Mouse (Mus musculus): ENCODE measurements around the gene Dusp5.

Dusp5 gene

DNA sequence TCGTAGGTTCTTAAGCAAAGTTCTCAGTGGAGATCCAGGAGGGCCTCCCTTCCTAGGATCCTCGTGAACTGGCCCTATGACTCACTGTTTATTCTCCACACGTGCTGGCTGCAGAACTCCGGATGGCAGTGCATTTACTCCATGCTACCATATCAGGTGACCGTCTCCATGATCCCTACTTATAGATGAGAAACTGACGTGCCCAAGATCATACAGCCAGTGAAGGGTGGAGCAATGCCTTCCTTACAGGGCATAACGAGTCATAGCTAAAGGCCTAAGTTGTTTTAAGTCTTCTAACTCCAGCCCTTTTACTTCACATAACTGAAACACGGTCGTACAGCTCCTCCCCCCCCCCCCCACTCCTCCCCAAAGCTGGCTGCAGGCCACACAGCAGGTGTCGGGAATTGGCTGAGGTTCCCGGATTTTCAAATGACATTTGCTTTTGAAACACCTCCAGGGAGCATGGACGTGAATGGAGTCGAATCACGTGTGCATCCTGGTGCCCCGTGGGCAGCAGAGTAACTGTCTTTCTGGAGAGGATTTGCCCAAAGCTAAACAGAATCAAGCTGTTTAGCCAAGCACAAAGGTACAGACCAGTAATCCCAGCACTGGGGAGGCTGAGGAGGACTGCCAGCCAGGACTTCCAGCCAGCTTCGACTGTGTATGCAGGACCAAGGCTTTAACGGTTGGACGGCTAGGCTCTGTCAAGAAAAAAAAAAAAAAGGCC lies 11.4 kb upstream of the Dusp5 start:
- DNase-seq (ENCODE audit: low spot score) = no peak

DNA sequence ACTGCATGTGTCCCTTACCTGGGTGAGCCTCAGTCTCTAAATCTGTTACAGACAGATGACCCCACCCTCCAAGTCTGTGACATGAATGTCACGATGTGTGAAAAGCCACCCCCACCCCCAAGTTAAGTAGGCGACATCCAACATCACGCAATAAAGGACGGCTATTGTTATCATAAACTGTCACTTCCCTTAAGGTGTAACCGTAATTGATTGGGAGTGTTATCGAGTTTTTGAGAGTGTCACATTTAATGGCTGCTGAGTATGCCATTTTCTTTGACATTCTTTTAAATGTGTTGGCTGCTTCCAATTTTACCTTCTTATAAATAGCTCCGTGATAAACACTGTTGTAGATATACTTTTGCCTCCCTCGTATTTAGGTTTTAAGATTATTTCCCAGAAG lies 9.4 kb upstream of the Dusp5 start:
- no peak for DNase-seq (ENCODE audit: low spot score)

DNA sequence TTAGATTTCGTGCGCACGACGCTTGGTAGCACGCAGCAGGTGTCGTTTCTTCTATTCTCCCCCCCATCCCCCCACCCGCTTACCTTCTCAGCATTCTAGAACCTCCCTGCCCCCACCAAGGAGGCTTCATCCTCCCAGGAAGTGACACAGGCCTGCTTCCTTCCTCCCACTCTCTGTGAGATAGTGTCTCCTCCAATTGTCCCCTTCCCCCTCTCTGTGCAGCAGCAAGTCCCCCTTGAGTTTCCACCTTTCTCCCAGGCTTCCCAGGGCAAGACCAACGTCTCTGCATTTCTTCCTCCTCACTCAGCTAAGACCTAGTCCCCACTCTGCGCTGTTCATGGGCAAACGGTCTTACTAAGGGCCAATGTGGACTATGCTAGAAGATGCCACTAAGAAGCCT lies 8.9 kb upstream of the Dusp5 start:
- DNase-seq (ENCODE audit: low spot score) = no peak

DNA sequence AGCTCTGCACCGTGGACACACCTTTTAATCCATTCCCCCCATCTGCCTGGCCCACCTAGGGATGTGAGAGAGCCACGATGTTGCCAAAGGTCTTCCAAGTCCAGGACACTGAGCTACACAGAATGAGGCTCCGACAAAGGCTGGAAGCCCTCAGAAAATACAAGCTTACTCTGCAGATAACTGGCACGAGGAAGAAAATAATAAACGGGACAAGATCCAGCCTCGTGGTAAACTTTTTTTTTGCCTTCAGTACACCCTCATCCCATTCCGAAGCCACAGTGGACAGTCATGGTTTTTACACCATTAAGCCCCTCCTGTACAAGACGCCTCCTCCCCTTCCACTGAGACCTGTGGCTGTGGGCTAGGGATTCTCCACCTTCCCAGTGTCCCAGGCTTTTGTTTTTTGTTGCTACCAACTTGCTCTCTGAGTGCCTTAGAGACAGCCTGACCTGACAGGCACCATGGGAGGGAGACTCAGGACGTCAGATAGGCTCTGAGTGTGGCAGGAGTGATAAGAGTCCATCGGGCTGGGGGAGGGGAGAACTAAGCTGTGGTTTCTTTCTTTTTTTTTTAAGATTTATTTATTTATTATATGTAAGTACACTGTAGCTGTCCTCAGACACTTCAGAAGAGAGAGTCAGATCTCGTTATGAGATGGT lies 7.6 kb upstream of the Dusp5 start:
- DNase-seq (ENCODE audit: low spot score) = no peak

DNA sequence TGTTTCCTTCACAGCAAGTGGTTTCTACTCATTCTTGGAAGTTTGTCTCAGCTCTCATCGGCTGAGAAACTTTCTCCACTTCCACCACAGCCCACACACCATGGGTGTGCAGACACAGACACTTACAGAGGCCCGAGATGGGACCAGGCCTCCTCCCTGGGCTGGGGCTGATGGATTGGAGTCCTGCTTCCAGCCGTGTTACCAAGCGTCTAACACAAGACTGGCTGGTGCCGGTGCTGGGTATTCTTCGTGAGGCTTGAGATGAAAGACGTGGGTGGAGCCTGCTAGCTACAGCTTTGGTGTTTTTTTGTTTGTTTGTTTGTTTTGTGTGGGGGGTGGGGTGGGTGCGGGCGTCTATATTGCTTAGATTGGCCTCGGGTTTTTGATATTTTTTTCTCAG lies 1.4 kb upstream of the Dusp5 start:
- no peak for DNase-seq (ENCODE audit: low spot score)

DNA sequence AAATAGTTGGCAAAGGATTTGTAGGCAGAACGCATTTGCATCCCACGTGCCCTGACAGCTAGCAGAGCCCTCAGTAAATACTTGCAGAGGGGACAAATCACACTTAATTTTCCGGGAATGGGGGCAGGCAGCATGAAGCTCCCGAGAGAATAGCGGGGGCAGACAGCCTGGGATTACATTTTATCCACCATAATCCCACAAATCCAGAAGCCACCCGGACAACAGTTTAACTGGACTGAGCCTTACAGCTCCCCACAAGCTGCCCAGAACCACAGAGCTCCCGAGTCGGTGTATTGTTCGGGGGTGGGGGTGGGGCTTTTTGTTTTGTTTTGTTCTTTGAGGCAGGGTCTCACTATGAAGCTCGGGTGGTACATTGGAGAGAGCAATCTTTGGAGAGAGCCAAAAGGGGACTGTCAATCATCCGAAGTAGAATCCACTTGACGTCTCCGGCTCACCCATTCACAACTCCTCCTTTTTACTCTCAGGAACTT lies 733 bp upstream of the Dusp5 start:
- DNase-seq (ENCODE audit: low spot score) = no peak

DNA sequence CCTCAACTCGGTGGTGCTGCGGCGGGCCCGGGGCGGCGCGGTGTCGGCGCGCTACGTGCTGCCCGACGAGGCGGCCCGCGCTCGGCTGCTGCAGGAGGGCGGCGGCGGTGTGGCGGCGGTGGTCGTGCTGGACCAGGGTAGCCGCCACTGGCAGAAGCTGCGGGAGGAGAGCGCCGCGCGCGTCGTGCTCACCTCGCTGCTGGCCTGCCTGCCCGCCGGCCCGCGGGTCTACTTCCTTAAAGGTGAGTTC lies 471 bp downstream of the Dusp5 start:
- peak; percentile 76 for DNase-seq (ENCODE audit: low spot score)

DNA sequence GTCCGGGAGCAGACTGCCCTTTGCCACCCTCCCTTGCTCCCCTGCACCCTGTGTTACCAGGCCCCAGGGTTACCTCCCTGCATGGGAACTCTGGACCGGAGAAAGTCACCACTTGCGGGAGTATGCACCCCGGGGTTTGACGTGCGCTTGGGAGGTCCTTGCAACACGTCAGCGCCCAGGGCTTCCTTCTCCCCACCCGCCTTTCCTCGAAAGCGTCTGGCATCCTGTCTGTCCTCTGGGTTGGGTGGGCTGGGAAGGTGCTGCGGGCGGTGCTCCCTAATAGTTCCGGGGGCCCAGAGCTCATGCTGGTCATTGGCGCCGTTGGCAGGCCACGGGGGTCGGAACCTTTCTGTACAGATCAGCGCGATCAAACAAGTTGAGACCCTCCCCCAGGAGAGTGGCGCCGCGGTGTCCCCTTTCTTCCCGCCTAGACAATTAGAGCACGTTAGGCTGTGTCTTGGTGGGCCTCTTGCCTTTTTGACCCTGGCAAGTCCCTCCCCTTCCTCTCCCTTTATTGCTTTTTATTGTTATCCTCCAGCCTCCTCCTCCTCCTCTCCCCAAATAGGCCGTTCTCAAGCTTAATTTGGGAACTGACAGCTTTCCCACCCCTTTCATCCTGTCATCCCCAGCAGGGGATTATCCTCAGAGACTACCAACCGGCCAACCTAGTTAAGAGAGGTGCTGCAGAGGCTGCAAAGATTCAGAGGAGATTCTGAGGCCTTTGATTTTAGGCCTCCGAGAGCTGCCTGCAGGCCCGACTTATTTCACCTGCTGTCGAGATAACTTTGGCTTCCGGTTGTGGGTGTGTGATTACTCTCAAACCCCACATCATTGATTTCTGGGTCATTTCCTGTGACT lies 1.0 kb downstream of the Dusp5 start:
- no peak for DNase-seq (ENCODE audit: low spot score)

DNA sequence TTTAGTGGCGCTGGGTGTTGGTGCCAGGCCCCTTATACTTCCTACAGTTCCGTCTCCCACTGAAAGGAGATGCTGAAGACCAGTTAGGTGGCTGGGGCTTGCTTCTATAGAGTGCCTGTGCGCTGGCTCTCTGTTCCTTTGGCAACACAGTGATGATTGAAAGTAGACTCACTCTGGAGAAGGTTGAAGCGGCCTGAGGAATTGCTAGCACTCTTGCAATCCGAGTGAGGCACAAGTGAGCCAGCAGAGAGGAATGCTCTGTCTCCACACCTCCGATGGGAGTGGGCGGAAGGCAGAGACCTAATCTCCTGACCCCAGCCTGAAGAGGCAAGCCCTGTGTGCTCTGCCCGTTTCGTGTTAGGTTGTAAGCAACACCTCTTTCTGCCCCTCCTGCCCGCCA lies 2.5 kb downstream of the Dusp5 start:
- DNase-seq (ENCODE audit: low spot score) = no peak

DNA sequence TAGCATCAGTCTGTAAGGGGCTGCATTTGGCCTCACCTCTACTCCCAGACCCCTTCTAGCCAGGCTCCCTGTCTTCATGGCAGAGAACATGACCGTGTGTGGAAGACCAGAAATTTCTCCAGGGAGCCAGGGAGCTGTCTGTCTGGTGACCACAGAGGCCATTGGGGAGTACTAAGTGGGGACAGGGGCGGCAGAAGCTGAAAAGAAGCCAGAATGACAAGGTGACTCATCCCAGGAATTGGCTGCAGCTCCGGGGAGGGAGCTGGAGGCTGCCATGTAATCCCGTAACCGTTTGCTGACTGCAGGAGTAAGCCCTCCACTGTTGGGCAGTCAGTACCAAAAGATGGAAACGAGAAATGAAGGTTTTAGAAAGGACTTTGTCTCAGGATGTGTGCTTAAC lies 3.1 kb downstream of the Dusp5 start:
- no peak for DNase-seq (ENCODE audit: low spot score)

DNA sequence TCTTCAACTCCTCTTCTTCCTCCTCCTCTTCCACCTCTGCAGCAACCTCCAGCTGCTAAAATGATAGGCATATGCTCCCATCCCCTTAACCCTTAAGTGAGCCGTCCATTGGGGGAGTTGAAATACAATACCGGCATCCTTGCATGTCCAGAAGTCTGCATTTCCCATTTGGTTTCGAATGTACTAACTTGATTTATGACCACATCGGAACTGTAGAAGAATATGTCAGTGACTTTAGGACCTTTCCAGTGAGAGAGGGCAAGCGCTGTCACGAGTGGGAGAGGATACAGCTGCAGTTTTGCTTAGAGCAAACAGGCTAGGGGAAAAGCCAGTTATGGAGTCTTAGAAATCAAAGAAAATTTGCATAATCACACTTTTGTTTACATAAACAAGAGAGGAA lies 3.8 kb downstream of the Dusp5 start:
- no peak for DNase-seq (ENCODE audit: low spot score)

DNA sequence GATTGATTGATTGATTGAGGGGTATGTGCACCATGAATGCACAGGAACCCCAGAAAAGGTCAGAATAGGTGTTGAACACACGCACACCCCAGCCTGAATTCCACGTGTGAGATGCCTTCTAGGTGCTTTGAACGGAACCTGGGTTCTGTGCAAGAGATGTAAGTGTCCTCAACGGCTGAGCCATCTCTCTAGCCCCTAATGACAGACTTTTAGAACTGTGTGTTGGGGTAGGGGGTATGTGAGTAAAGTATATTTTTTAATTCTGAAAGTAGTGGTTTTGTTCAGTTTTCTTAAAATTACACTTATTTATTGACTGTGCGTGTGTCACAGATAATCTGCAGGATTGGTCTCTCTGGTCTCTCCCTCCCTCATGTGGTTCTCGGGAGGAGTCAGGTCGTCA lies 4.3 kb downstream of the Dusp5 start:
- no peak for DNase-seq (ENCODE audit: low spot score)

DNA sequence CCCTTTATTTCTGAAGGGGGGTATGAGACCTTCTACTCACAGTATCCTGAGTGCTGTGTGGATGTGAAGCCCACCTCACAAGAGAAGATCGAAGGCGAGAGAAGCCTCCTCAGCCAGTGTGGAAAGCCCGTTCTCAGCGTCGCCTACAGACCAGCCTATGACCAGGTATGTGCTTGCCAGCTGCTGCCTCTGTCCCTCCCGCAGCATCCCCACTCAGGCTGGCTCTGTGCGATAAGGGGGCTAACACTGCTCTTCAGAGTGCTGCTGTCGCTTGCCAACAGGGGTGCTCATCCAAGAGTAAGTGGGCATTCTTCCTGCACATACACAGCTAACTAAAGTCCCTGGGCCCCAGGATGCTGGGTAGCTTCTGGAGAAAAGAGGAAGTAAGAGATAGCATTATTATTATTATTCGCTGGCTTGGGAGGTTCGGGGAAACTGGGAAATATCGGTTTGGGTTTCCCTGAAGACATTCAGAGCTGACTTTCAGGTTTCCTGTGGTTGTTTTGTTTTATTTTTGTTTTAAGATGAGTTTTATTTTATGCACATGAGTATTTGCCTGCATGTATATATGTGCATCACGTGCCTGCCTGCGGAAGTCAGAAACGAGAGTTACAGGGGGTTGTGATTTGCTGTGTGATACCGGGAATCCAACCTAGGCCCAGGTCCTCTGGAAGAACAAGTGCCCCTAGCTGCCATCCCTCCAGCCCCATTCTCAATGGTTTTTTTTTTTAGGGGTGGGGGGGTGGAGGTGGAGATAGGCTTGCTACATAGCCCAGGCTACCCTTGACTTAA lies 5.1 kb downstream of the Dusp5 start:
- no peak for DNase-seq (ENCODE audit: low spot score)

DNA sequence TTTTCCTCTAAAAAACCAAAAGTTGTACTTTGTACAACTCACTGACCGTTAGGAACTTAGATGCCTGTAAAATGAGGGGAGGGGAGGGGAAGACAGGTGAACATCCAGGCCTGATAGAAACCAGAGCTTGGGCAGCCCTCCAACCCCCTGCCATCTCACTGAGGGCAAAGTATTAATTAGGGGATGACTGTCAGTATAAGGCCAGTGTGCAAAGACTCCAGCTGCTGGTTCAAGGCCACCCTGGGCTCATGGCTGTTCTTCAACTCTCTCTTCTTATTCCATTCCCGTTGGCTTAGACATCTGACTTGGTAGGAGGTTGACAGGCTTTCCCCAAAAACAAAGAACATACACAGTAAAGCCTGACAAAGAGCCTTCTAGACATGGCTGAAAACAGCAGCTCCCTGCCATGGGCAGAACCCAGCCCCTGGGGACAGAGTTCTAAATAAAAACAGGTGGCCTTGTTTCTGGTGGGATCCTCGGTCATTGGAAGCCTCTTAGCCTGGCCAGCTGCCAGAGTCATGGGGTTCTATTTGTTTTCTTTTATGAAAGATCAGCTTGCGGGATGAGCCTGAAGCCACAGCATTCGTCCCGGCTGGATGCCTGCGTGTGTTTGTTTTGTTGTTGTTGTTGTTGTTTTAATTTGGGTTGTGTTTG lies 6.0 kb downstream of the Dusp5 start:
- DNase-seq (ENCODE audit: low spot score) = no peak

DNA sequence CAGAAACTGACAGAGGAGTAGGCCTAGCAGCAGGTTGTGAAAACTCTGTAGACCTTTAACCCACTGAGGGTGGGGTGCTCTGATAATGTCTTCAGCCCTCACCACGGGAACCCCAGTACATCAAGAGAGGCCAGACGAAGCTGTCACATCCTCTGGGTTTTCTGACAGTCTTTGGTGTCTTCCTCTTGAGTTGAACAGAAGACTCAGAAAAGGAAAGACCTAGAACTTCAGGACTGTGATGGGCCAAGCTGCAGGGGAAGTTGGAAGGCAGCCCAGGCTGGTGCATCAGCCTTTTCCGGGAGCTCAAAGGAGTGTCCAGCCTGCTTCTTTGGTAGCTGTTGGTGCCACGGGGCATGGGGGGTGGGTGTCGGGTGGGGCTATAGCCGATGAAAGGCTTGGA lies 6.5 kb downstream of the Dusp5 start:
- no peak for DNase-seq (ENCODE audit: low spot score)

DNA sequence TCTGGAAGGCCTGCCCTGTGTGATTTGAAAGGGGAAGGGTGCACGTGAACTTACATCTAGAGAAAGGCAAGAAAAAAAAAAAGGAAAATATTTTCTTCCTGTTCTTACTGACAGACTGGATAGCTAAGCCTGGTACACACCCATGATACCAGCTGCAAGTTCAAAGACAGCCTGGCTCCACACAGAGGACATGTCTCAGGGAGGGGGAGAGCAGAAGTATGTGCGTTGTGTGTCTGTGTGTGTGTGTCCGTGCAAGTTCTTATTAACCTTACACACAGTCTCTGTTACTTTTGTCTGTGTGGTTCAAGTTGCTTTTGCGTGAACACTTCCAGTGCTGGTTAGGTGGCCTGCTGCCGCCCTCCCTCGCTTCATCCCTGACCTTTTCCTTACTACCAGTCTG lies 7.3 kb downstream of the Dusp5 start:
- DNase-seq (ENCODE audit: low spot score) = no peak

DNA sequence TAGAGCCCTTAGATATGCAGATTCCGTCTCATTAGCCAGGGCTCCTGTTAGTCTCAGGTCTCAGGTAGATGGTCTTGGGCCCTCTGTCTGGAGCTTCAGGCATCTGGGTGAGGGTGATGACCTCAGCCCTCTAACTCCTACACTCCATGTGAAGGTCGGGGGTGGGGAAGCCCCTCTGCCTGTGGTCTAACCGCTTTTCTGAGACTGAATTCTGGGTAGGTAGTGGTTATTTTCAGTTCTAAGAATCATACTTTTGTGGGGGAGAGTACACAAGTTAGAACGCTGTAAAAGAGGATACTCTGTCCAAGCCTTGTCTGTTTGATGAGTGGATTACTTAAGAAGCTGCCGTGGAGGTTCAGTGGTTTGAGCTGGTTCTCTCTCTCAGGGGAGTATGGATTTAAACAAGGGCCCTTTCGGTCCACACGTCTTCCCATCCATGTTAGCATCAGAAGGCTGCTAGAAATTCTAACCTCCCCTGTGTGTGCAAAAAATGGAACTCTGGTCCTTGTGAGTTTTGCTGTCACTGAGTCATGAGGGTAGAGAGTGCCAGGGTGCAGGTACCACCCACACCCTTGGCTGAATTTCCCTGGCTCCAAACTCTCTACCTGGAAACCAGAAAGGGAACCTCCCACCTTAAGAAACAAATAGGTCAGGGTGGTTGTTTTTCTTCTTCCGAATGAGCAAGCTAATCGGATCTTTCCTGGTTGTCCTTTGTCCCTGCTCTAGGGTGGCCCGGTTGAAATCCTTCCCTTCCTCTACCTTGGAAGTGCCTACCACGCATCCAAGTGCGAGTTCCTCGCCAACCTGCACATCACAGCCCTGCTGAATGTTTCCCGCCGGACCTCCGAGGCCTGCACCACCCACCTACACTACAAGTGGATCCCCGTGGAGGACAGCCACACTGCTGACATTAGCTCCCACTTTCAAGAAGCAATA lies 8.1 kb downstream of the Dusp5 start:
- no peak for DNase-seq (ENCODE audit: low spot score)

DNA sequence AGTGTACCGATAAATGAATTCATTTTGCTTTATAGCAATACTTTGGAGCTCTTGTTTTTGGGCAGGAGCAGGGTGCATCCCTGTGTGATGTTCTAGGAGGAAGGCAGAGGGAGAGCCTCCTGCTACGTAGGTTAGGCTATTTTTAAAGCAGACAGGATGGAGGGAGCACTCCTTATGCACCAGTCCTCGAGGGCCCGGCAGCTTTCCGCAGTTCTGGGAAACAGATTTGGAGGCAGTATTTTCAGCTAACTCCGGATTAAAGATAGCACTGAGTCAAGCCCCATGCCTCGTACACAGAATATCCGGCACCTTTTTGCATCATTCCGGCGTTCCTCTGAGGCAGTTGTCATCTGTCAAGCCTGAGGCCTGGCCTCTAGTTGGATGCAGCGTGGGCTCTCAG lies 9.1 kb downstream of the Dusp5 start:
- no peak for DNase-seq (ENCODE audit: low spot score)

DNA sequence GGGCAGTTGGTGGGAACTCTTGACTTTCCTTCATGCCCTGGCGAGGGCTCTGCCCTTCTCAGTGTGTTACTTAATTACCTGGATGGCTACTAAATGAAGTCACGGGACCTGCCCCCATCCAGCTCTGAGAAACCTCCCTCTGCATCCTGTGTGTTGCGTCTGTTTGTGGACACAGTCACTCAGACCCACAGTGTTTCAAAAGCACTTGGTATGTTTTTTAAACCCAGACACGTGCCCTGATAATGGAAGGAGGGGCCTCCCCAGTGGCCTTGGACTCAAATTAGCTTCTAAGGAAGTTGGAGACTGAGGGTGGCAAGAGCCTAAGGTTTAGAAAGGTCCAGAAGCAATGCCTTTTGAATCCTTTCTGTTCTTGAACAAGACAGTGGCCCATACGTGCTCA lies 9.9 kb downstream of the Dusp5 start:
- no peak for DNase-seq (ENCODE audit: low spot score)

DNA sequence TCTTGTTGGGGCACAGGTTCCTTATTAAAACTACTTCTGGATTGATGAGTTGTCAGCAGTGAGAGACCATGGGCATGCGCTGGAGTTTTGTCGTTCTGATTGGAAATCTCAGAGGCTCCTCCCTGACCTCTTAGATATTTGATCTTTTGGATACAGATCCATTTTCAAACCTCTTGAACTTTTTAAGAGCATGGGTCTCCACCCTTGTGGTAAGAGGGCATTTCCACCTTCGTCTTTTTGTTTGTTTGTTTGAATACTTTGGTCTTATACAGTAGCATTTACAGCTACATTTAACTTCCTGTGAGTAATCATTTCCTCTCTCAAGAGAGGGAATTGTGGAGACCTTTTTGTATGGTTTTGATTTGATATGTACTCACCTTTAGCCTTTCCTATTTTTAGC lies 10.4 kb downstream of the Dusp5 start:
- no peak for DNase-seq (ENCODE audit: low spot score)

DNA sequence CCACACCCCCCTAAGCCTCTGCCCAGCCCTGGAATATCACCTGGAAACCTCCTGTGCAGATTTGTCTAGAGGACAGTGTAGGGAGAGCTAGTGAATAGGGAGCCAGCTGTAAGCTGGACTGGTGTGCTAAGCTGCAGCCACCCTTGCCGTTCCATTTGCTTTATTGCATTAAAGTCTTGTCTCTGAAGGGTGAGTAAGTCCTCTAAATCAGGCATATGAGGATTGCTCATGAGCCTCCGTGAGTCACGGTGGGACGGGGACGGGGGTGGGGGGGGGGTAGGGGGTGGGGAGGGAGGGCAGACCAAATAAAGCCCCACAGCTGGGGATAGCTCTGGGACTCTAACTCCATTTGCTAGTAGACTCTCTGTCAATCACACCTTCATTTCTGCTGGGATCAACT lies 14.7 kb downstream of the Dusp5 start:
- DNase-seq (ENCODE audit: low spot score) = no peak

All from testis, postnatal 10 days (tissue).